Mouse (Mus musculus): ENCODE measurements at regions not wholly inside any gene's neighbourhood (a gene's known extent, or its start where the extent isn't known, plus 50 kb on each side); places are given as distances from the start of the nearest gene placed in this dataset.

- DNase-seq (ENCODE audit: low read depth, low spot score) = no peak
Observed at GRCm38 (mm10) chr3:117038280-117038927, 69.6 kb upstream of the Palmd start.
